In the genomic region with DNA sequence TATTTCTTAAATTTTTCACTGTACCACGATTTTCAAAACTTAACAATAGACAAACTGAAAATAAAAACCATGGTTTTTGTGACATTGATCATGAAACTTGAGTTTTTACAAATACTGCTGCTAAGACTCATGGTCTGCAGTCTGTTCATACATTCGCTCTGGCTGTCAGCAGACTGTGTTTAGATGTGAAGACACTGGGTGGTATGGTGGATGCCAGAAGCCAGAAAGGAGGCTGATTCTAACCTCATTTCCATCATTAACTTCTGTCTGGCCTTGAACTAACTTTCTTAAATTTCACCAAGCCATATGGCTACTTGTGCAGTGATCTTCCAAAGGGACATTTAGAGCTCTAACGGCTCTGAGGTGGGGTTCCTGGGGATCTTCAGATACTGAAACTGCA, we compare ENCODE assay signal across 22 mouse cellular contexts. TPM values are rescaled to one million over a fixed set of nuclear protein-coding genes. Genes with fewer than 3 reads are reported as not detected.
DNase-seq lines count a peak whose midpoint lies in the region; ATAC-seq and TF ChIP-seq lines count a peak whose summit lies in the region.
"Had no signal": no experiment of that assay in that cellular context is flagged by ENCODE, and none has a peak within 500 bp of the region (broad histone marks: within the 10 kb centered on the region; RNA-seq: fewer than 3 reads in every experiment).

No protein-coding gene starts in this region.

- H3K4me3 ChIP-seq in hindbrain, postnatal 0 days (ENCODE audit: low read length), result no peak overlapping the region
- H3K4me3 ChIP-seq: embryonic facial prominence, embryonic 10.5 days; embryonic facial prominence, embryonic 12.5 days; forebrain, embryonic 13.5 days had no signal

- H3K36me3 ChIP-seq in hindbrain, postnatal 0 days (ENCODE audit: insufficient read depth, low read length), result no peaks in the 10 kb centered on the region
- H3K36me3 ChIP-seq: embryonic facial prominence, embryonic 10.5 days; embryonic facial prominence, embryonic 12.5 days had no signal

- H3K9ac ChIP-seq in hindbrain, postnatal 0 days (replicated peaks; ENCODE audit: low read length), result no peak overlapping the region
- H3K9ac ChIP-seq: embryonic facial prominence, embryonic 12.5 days; forebrain, embryonic 13.5 days had no signal

- peak; percentile 40 to 60 for DNase-seq in cerebellum, postnatal 10 days
- peak; percentile 8 for DNase-seq in layer of hippocampus, adult 9-11 months
- DNase-seq in layer of hippocampus, adult 8-10 months (ENCODE audit: low spot score in 2 of 2), result no peak
- DNase-seq in hindbrain, postnatal 0 days (ENCODE audit: low spot score), result no peak
- DNase-seq: adrenal gland, adult 2 months; adrenal gland, postnatal 10 days; adrenal gland, postnatal 25 days; cerebellum, adult 11 months; cerebellum, adult 18-20 months; cerebellum, adult 8-10 months; cerebellum, postnatal 25 days had no signal

- WGBS in hindbrain, postnatal 0 days, result 77% methylated on average over 3 of the region's 3 CpGs

- no peak overlapping the region for H3K27ac ChIP-seq in hindbrain, postnatal 0 days
- H3K27ac ChIP-seq: embryonic facial prominence, embryonic 10.5 days; embryonic facial prominence, embryonic 12.5 days; forebrain, embryonic 13.5 days had no signal

- no peak for TF ChIP-seq CTCF in hindbrain, postnatal 0 days (IDR thresholded peaks at IDR 0.05; ENCODE audit: low read depth)

- no peaks in the 10 kb centered on the region for H3K27me3 ChIP-seq in hindbrain, postnatal 0 days (ENCODE audit: insufficient read depth, low read length)
- H3K27me3 ChIP-seq: embryonic facial prominence, embryonic 12.5 days; forebrain, embryonic 13.5 days had no signal

- H3K4me1 ChIP-seq in hindbrain, postnatal 0 days (ENCODE audit: insufficient read depth, low read length), result no peaks in the 10 kb centered on the region
- H3K4me1 ChIP-seq: forebrain, embryonic 13.5 days had no signal

- ATAC-seq in cerebellum, adult (ENCODE audit: insufficient number of reproducible peaks, low FRiP score, low TSS enrichment), result no peak
- no peak for ATAC-seq in hindbrain, postnatal 0 days
- ATAC-seq: forebrain, embryonic 13.5 days; forebrain, embryonic 16.5 days had no signal

- no peak overlapping the region for H3K4me2 ChIP-seq in hindbrain, postnatal 0 days (ENCODE audit: low read depth, low read length)
- H3K4me2 ChIP-seq: embryonic facial prominence, embryonic 12.5 days; forebrain, embryonic 13.5 days had no signal

- no peaks in the 10 kb centered on the region for H3K9me3 ChIP-seq in hindbrain, postnatal 0 days (ENCODE audit: low read length)
- H3K9me3 ChIP-seq: embryonic facial prominence, embryonic 10.5 days; embryonic facial prominence, embryonic 12.5 days; forebrain, embryonic 13.5 days had no signal

RNA-seq across cellular contexts. Expression of a gene that starts 16.7 kb away (rescaled TPM):
- total RNA-seq in layer of hippocampus, adult 8-10 months (2022), result not detected
- total RNA-seq in hindbrain, postnatal 0 days (2014; rRNA removed), result not detected in 2 replicates
- polyA plus RNA-seq in hindbrain, postnatal 0 days (2015; fragmentation: Nextera tagmentation; extraction: Ambion mirVana), result 0.13 and 0.18 TPM in 2 replicates
- total RNA-seq: adrenal gland, adult 2 months; adrenal gland, postnatal 10 days; adrenal gland, postnatal 25 days; adrenal gland, postnatal 4 days; MEL had no signal
- polyA plus RNA-seq: adrenal gland, adult 2 months; C2C12; cortical plate, adult 2 months; embryonic facial prominence, embryonic 10.5 days; embryonic facial prominence, embryonic 12.5 days; embryonic facial prominence, embryonic 14.5 days; forebrain, embryonic 11.5 days; forebrain, embryonic 13.5 days had no signal

Comparison
In these comparisons a context has a peak if more than half of its experiments do, and no peak if none do; other contexts are left out.
1. DNase-seq: peak in cerebellum, postnatal 10 days (2 of 2) and layer of hippocampus, adult 9-11 months (single experiment); none in layer of hippocampus, adult 8-10 months (0 of 2) and hindbrain, postnatal 0 days (single experiment).